Mouse (Mus musculus) erythroblast, embryonic 14.5 days (primary cell): ENCODE data around the gene Radil.

Experiments used
- GATA1 ChIP-seq: IDR thresholded peaks from 2 replicates; pipeline ENCODE4 v1.6.1; 2012; ENCODE audit warnings: low read length, inconsistent platforms, mixed read lengths
- TAL1 ChIP-seq: IDR thresholded peaks from 3 replicates; pipeline ENCODE4 v1.6.1; 2012; ENCODE audit warnings: low read length, inconsistent platforms, mixed read lengths

DNA sequence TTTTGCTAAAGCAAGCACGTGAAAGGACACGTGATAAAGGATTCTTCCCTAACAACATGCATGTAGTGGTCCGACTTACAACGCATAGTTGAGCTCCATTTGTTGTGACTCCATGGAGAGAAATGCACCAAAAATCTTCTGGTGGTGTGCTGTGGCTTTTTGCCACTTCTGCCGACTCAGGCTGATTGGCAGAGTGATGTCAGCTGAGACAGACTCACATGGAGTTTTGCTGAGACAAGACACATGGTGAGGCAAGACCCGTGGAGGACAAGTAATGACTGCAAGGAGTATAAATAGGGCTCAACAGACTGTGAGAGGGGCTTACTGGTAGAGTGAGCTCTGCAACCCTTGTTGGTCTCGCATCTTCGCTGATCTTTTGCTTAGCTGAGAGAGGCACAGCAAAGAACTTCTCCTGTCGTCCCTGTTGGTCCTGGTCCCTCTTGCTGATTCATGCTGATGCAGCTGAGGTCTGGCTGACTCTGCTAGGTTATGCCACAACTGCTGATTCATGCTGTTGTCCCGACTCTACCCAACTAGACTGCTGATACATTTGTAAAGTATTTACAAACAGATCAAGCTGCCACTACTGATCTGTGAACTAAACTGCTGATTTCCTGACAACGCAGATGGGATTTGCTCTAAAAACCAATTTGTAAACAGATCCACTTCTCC is 29.6 kb downstream of the Radil start:
- no peak for TF ChIP-seq TAL1
- TF ChIP-seq GATA1, result no peak
